Comparison of ENCODE assay signal across 8 mouse cellular contexts in the genomic region with DNA sequence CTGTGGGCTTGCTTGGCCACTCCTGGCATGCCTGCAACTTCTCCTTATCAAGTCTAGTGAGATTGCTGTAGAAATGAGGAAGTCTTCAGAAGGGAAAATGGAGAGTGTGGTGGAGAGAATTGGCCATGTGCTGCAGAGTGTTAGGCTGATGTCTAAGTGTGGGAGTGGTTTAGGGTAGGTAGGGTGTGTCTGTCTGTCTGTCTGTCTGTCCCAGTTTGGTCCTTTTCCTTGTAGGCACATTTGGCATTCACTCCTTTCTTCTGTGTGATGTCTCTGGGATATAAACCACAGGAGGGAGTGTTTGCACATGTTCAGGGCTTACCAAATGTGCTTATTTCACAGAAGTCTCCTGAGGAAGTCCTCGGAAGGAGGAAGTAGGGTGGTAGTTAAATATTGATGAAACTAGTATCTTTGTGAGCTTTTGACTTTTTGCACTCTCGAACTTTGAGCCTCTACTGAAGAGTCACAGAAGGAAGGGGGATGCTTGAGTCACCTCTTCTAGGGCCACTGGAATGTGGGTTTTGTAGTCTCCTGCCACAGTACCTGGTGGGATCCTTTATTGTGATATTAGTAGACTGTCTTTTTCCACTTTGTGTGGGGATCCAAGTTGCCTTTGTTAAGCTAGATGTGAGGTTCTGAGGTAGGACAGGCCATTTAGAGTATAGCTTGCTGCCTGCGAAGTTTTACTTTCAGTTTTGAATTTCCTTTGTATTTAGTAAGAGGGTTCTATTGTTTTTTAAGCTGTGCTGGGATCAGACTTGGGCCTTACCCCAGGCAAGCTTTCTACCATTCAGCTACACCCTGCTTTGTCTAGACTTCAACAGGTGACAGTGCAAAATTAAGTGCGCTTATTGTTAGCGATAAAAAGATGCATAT. TPM values are rescaled to one million over a fixed set of nuclear protein-coding genes. Genes with fewer than 3 reads are reported as not detected.
DNase-seq lines count a peak whose midpoint lies in the region; ATAC-seq lines count a peak whose summit lies in the region.

No protein-coding gene starts in this region.

- H3K4me1 ChIP-seq in heart, embryonic 11.5 days (ENCODE audit: control insufficient read depth, insufficient read depth, low read length) = peaks cover 55% of the 10 kb centered on the region
- H3K4me1 ChIP-seq in limb, embryonic 10.5 days = peaks cover 56% of the 10 kb centered on the region
- peaks cover 62% of the 10 kb centered on the region for H3K4me1 ChIP-seq in midbrain, embryonic 15.5 days

- peak overlapping the region; percentile 60 for H3K9ac ChIP-seq in heart, embryonic 11.5 days (ENCODE audit: low read depth, low read length)
- H3K9ac ChIP-seq in midbrain, embryonic 15.5 days = no peak overlapping the region; the same call in 1 of the 2 replicates

- no peak for ATAC-seq in heart, embryonic 11.5 days (replicated peaks; ENCODE audit: insufficient number of reproducible peaks, low FRiP score, low TSS enrichment)
- ATAC-seq in midbrain, embryonic 15.5 days (replicated peaks) = no peak

- H3K27me3 ChIP-seq in heart, embryonic 11.5 days (ENCODE audit: control insufficient read depth, insufficient read depth, low read length) = no peaks in the 10 kb centered on the region
- H3K27me3 ChIP-seq in limb, embryonic 10.5 days (ENCODE audit: low read depth, poor library complexity, severe bottlenecking) = no peaks in the 10 kb centered on the region
- no peaks in the 10 kb centered on the region for H3K27me3 ChIP-seq in midbrain, embryonic 15.5 days (replicated peaks)

- peak; percentile 21 for DNase-seq in thymus, postnatal 0 days (ENCODE audit: low spot score)
- DNase-seq in thymus, postnatal 10 days (ENCODE audit: low spot score in 2 of 2) = no peak
- no peak for DNase-seq in limb, embryonic 10.5 days (ENCODE audit: low spot score)
- no peak for DNase-seq in ovary, postnatal 10 days (ENCODE audit: low spot score)
- no peak for DNase-seq in adrenal gland, adult 18-20 months (ENCODE audit: low spot score in 2 of 2)
- no peak for DNase-seq in urinary bladder, postnatal 36 days (ENCODE audit: low spot score in 2 of 2)

- no peaks in the 10 kb centered on the region for H3K36me3 ChIP-seq in heart, embryonic 11.5 days (ENCODE audit: control insufficient read depth, insufficient read depth, low read length)
- H3K36me3 ChIP-seq in limb, embryonic 10.5 days = peaks cover 52% of the 10 kb centered on the region
- H3K36me3 ChIP-seq in midbrain, embryonic 15.5 days (replicated peaks) = no peaks in the 10 kb centered on the region

- 72% methylated on average over 5 of the region's 5 CpGs for WGBS in heart, embryonic 11.5 days (ENCODE audit: insufficient replicate concordance)
- 87% methylated on average over 5 of the region's 5 CpGs for WGBS in limb, embryonic 10.5 days
- 75% methylated on average over 5 of the region's 5 CpGs for WGBS in midbrain, embryonic 15.5 days

- H3K27ac ChIP-seq in heart, embryonic 11.5 days (ENCODE audit: low read depth, low read length) = peak overlapping the region; percentile 31; the same call in 1 of the 2 replicates
- H3K27ac ChIP-seq in limb, embryonic 10.5 days = no peak overlapping the region
- H3K27ac ChIP-seq in midbrain, embryonic 15.5 days = no peak overlapping the region; the same call in 1 of the 2 replicates

- H3K4me3 ChIP-seq in heart, embryonic 11.5 days (ENCODE audit: low read depth, low read length) = peak overlapping the region; percentile 63
- peak overlapping the region; percentile 92 for H3K4me3 ChIP-seq in limb, embryonic 10.5 days
- H3K4me3 ChIP-seq in midbrain, embryonic 15.5 days = peak overlapping the region; percentile 6; the same call in 1 of the 2 replicates

- no peaks in the 10 kb centered on the region for H3K9me3 ChIP-seq in heart, embryonic 11.5 days (replicated peaks; ENCODE audit: control insufficient read depth, low read length)
- H3K9me3 ChIP-seq in limb, embryonic 10.5 days (replicated peaks) = no peaks in the 10 kb centered on the region
- H3K9me3 ChIP-seq in midbrain, embryonic 15.5 days = no peaks in the 10 kb centered on the region

- H3K4me2 ChIP-seq in heart, embryonic 11.5 days = peak overlapping the region; percentile 84
- H3K4me2 ChIP-seq in midbrain, embryonic 15.5 days = peak overlapping the region; percentile 75

RNA-seq across cellular contexts. Expression of gene Tpm3, which starts 9.2 kb away (rescaled TPM):
- polyA plus RNA-seq in thymus, postnatal 0 days (2015; fragmentation: Nextera tagmentation; extraction: Ambion mirVana) = 687 and 711 TPM in 2 replicates
- 352 and 354 TPM in 2 replicates for polyA plus RNA-seq in heart, embryonic 11.5 days (2014; fragmentation: Nextera tagmentation; extraction: Ambion mirVana)
- polyA plus RNA-seq in limb, embryonic 10.5 days (2016; fragmentation: Nextera tagmentation; extraction: Ambion mirVana) = 634 and 641 TPM in 2 replicates
- 382 TPM in 2 replicates for polyA plus RNA-seq in midbrain, embryonic 15.5 days (2015; fragmentation: Nextera tagmentation; extraction: Ambion mirVana)
- total RNA-seq in adrenal gland, adult 18-20 months (2021) = 100 to 1,000 TPM; 169 to 191 TPM

RNA-seq across cellular contexts. Expression of gene Nup210l, which starts 22.3 kb away (rescaled TPM):
- polyA plus RNA-seq in thymus, postnatal 0 days (2015; fragmentation: Nextera tagmentation; extraction: Ambion mirVana) = 0.15 and 0.27 TPM in 2 replicates
- 0.60 and 0.61 TPM in 2 replicates for polyA plus RNA-seq in heart, embryonic 11.5 days (2014; fragmentation: Nextera tagmentation; extraction: Ambion mirVana)
- 0.63 and 0.65 TPM in 2 replicates for polyA plus RNA-seq in limb, embryonic 10.5 days (2016; fragmentation: Nextera tagmentation; extraction: Ambion mirVana)
- polyA plus RNA-seq in midbrain, embryonic 15.5 days (2015; fragmentation: Nextera tagmentation; extraction: Ambion mirVana) = 0.26 and 0.43 TPM in 2 replicates
- under 1 TPM; 0.48 to 0.53 TPM for total RNA-seq in adrenal gland, adult 18-20 months (2021)

RNA-seq across cellular contexts. Expression of gene Ubap2l, which starts 29.2 kb away (rescaled TPM):
- polyA plus RNA-seq in thymus, postnatal 0 days (2015; fragmentation: Nextera tagmentation; extraction: Ambion mirVana) = 142 and 145 TPM in 2 replicates
- polyA plus RNA-seq in heart, embryonic 11.5 days (2014; fragmentation: Nextera tagmentation; extraction: Ambion mirVana) = 186 and 195 TPM in 2 replicates
- polyA plus RNA-seq in limb, embryonic 10.5 days (2016; fragmentation: Nextera tagmentation; extraction: Ambion mirVana) = 234 and 244 TPM in 2 replicates
- polyA plus RNA-seq in midbrain, embryonic 15.5 days (2015; fragmentation: Nextera tagmentation; extraction: Ambion mirVana) = 126 and 135 TPM in 2 replicates
- total RNA-seq in adrenal gland, adult 18-20 months (2021) = 100 to 1,000 TPM; 142 to 156 TPM

RNA-seq across cellular contexts. Expression of gene 4933434E20Rik, which starts 30.2 kb away (rescaled TPM):
- polyA plus RNA-seq in thymus, postnatal 0 days (2015; fragmentation: Nextera tagmentation; extraction: Ambion mirVana) = 176 and 182 TPM in 2 replicates
- 158 and 165 TPM in 2 replicates for polyA plus RNA-seq in heart, embryonic 11.5 days (2014; fragmentation: Nextera tagmentation; extraction: Ambion mirVana)
- 171 and 183 TPM in 2 replicates for polyA plus RNA-seq in limb, embryonic 10.5 days (2016; fragmentation: Nextera tagmentation; extraction: Ambion mirVana)
- 205 and 210 TPM in 2 replicates for polyA plus RNA-seq in midbrain, embryonic 15.5 days (2015; fragmentation: Nextera tagmentation; extraction: Ambion mirVana)
- total RNA-seq in adrenal gland, adult 18-20 months (2021) = 10 to 100 TPM; 88.2 to 89.0 TPM

Comparison
In these comparisons a context has a peak if more than half of its experiments do, and no peak if none do; other contexts are left out.
1. H3K4me3 ChIP-seq: peak in every context shown above with its lines; median percentile 92 in limb, embryonic 10.5 days; 63 in heart, embryonic 11.5 days; 6 in midbrain, embryonic 15.5 days.